Mouse (Mus musculus) stomach, postnatal 0 days (tissue): Measurements from ENCODE around the gene Trim72. TPM values are rescaled to one million over a fixed set of nuclear protein-coding genes. Genes with fewer than 3 reads are reported as not detected.

ENCODE experiments used
- ATAC-seq: fragments of 200-750 bp; cut with Nextera tagmentation; 2 replicates; pipeline ENCODE4 v1.8.0; 2017; ENCODE audit not compliant: low FRiP score, low TSS enrichment
- DNase-seq: peaks from one replicate; pipeline ENCODE4 v3.0.0-alpha.2; 2016; ENCODE audit warnings: low spot score
- H3K27ac ChIP-seq: fragments of 300-500 bp; sonication (generic); replicated peaks from 2 replicates; pipeline ENCODE4 v1.5.1; 2014; ENCODE audit warnings: mild to moderate bottlenecking, control low read depth
- H3K27me3 ChIP-seq: fragments of 300-500 bp; sonication (generic); 2 replicates; pipeline ENCODE4 v1.6.1; 2014; ENCODE audit warnings: low read length; ENCODE audit not compliant: control insufficient read depth, insufficient read depth
- H3K36me3 ChIP-seq: fragments of 300-500 bp; sonication (generic); 2 replicates; pipeline ENCODE4 v1.6.1; 2014; ENCODE audit warnings: low read length, mixed read lengths; ENCODE audit not compliant: control insufficient read depth, insufficient read depth
- H3K4me1 ChIP-seq: fragments of 300-500 bp; sonication (generic); replicated peaks from 2 replicates; pipeline ENCODE4 v1.6.1; 2014; ENCODE audit warnings: antibody characterized with exemption; ENCODE audit not compliant: control insufficient read depth, insufficient read depth
- H3K4me2 ChIP-seq: fragments of 300-500 bp; sonication (generic); replicated peaks from 2 replicates; pipeline ENCODE4 v1.6.1; 2014; ENCODE audit warnings: low read depth, mild to moderate bottlenecking, control low read depth, moderate library complexity
- H3K4me3 ChIP-seq: fragments of 300-500 bp; sonication (generic); 2 replicates; pipeline ENCODE4 v1.5.1; 2014; ENCODE audit warnings: low read depth, low read length, control low read depth
- H3K9ac ChIP-seq: fragments of 300-500 bp; sonication (generic); 2 replicates; pipeline ENCODE4 v1.6.1; 2014; ENCODE audit warnings: mild to moderate bottlenecking, low read length, control low read depth, mixed read lengths
- H3K9me3 ChIP-seq: fragments of 300-500 bp; sonication (generic); 2 replicates; pipeline ENCODE4 v1.6.1; 2016; ENCODE audit warnings: low read length; ENCODE audit not compliant: control insufficient read depth
- CTCF ChIP-seq: IDR thresholded peaks from 2 replicates; pipeline ENCODE4 v1.5.1; 2016; ENCODE audit warnings: antibody characterized with exemption, low read depth, mild to moderate bottlenecking, moderate library complexity
- EP300 ChIP-seq: optimal IDR thresholded peaks from 2 replicates; pipeline ENCODE3; 2016; ENCODE audit warnings: antibody characterized with exemption
- WGBS: fragments of 180-500 bp; shearing (Covaris S2); extraction: QIAGEN DNeasy Blood & Tissue Kit; methylation state at CpG from one replicate; pipeline ENCODE4 v1.1.7; 2014; 5-methylcytosine and 5-hydroxymethylcytosine counted together
- polyA plus RNA-seq: library from polyadenylated mRNA; unstranded; fragments of >200 nt; fragmentation: Nextera tagmentation; extraction: Ambion mirVana; gene quantifications from 2 replicates; pipeline ENCODE4 v1.2.1, GENCODE M21; 2015

Trim72 gene
- polyA plus RNA-seq, result 0.38 and 0.52 TPM in 2 replicates

- WGBS, result 75% methylated on average over 2 of the region's 2 CpGs
- 0 out of 2 replicates have a peak, but pooled peaks cover 2% of the 10 kb centered on the region for H3K4me1 ChIP-seq
- peak within 1 kb of the TSS; percentile 55 for H3K9ac ChIP-seq
- H3K36me3 ChIP-seq, result no peaks in the 10 kb centered on the region
- H3K27me3 ChIP-seq, result no peaks in the 10 kb centered on the region
- ATAC-seq (no peak), DNase-seq (no peak)
- H3K4me2 ChIP-seq, result peak within 1 kb of the TSS; percentile 49
- H3K9me3 ChIP-seq, result no peaks in the 10 kb centered on the region
- H3K4me3 ChIP-seq, result peak within 1 kb of the TSS; percentile 19; the same call in 1 of the 2 replicates
- H3K27ac ChIP-seq, result peak within 1 kb of the TSS; percentile 90
- TF ChIP-seq CTCF, result no peak
- no peak for TF ChIP-seq EP300
Observed at GRCm38 (mm10) chr7:128003688-128004087, at the start of gene Trim72. Gene Trim72, plus strand, starts transcription at chr7:128003949.

GRCm38 (mm10) chr7:127959364-127959763 lies 44.4 kb upstream of the Trim72 start:
- DNase-seq (no peak), ATAC-seq (no peak)
- Histone ChIP-seq H3K4me2 (no peak overlapping the region), H3K4me1 (no peaks in the 10 kb centered on the region), H3K9ac (no peak overlapping the region), H3K27me3 (no peaks in the 10 kb centered on the region), H3K36me3 (no peaks in the 10 kb centered on the region), H3K4me3 (no peak overlapping the region), H3K27ac (no peak overlapping the region), H3K9me3 (no peaks in the 10 kb centered on the region)
- WGBS, result 57% methylated on average over 5 of the region's 5 CpGs
- no peak for TF ChIP-seq EP300
- no peak for TF ChIP-seq CTCF

- DNase-seq, result no peak
- H3K27ac ChIP-seq, result peak overlapping the region; percentile 97
- no peaks in the 10 kb centered on the region for H3K4me1 ChIP-seq
- no peaks in the 10 kb centered on the region for H3K9me3 ChIP-seq
- H3K4me2 ChIP-seq, result peak overlapping the region; percentile 59
- peaks cover 3% of the 10 kb centered on the region; the same call in 1 of the 2 replicates for H3K36me3 ChIP-seq
- peak overlapping the region; percentile 98 for H3K4me3 ChIP-seq
- peak overlapping the region; percentile 99 for H3K9ac ChIP-seq
- ATAC-seq, result no peak
- TF ChIP-seq CTCF, result no peak
- TF ChIP-seq EP300, result no peak
- 10% methylated on average over 10 of the region's 10 CpGs for WGBS
- no peaks in the 10 kb centered on the region for H3K27me3 ChIP-seq
Observed at GRCm38 (mm10) chr7:127966371-127966918, 37.3 kb upstream of the Trim72 start.

- peak within 1 kb of the TSS; percentile 99 for H3K9ac ChIP-seq
- TF ChIP-seq EP300, result peak; percentile 94
- TF ChIP-seq CTCF, result peak; percentile 50
- H3K9me3 ChIP-seq, result no peaks in the 10 kb centered on the region
- under 1% methylated on average over 91 of the region's 92 CpGs for WGBS
- no peaks in the 10 kb centered on the region for H3K27me3 ChIP-seq
- H3K4me2 ChIP-seq, result peak within 1 kb of the TSS; percentile 74
- peaks cover 9% of the 10 kb centered on the region for H3K36me3 ChIP-seq
- H3K4me1 ChIP-seq, result no peaks in the 10 kb centered on the region
- peak; percentile 95 for ATAC-seq
- peak within 1 kb of the TSS; percentile 97 for H3K27ac ChIP-seq
- peak within 1 kb of the TSS; percentile 98 for H3K4me3 ChIP-seq
- DNase-seq, result peak; percentile 94
Observed at GRCm38 (mm10) chr7:127967004-127967921, 36.5 kb upstream of the Trim72 start, which contains the start of gene Fus. Gene Fus, plus strand, starts transcription at chr7:127967457.

GRCm38 (mm10) chr7:127967922-127968828 lies 35.6 kb upstream of the Trim72 start:
- Histone ChIP-seq H3K27ac (peak overlapping the region; percentile 97), H3K4me3 (peak overlapping the region; percentile 98), H3K4me1 (no peaks in the 10 kb centered on the region), H3K27me3 (no peaks in the 10 kb centered on the region), H3K9ac (peak overlapping the region; percentile 99), H3K36me3 (peaks cover 15% of the 10 kb centered on the region), H3K9me3 (no peaks in the 10 kb centered on the region), H3K4me2 (peak overlapping the region; percentile 74)
- peak; percentile 55 for ATAC-seq
- TF ChIP-seq CTCF (no peak), EP300 (no peak)
- under 1% methylated on average over 40 of the region's 42 CpGs for WGBS
- peak; percentile 87 for DNase-seq
